Mouse (Mus musculus): ENCODE measurements around the gene Hic1. TPM values are rescaled to one million over a fixed set of nuclear protein-coding genes. Genes with fewer than 3 reads are reported as not detected.
A peak's percentile ranks its signal among the peaks of the same experiment; 100 is the strongest.
"Not testable (repeated sequence)": the region's sequence is repeated elsewhere in the genome, so short reads cannot be mapped to it uniquely, and the experiment has no call there.

Gene Hic1
- polyA plus RNA-seq, 1 experiment from 2014 or later, result not detected

DNA sequence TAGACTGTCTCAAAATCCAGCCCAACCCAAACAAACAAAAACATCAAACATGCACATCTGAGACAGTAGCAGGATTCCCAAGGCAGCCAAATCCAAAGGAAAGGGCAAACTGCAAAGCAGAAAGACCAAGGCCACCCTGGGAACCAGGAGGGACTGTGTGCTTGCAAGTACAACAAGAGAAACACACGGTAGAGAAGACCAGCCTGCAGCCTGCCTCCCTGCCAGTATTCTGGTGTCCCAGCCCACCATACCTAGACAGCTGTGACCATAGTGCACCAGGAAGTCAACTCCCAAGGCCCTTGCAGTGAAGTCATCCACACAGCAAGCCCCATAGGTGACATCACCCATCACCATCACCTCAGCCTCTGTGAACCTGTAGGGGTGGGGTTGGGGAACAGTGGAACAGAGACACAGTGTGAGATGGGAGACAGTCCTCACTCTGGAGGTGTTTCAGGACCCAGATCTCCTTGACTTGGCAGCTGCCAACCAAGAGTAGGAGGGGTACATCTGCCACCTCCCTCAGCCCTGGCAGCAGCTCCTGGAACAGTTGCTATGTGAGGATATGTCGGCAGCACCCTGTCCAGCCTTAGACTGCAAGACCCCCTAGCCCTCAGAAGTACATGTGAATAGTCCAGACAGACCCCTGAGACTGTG, 14.7 kb upstream of the Hic1 start:
- Histone ChIP-seq H3K4me3 (ENCODE audit: inconsistent target) (no peak overlapping the region), H3K36me3 (ENCODE audit: inconsistent target) (peaks cover 9% of the 10 kb centered on the region; the same call in 1 of the 2 replicates), H3K79me2 (ENCODE audit: inconsistent target) (peaks cover 5% of the 10 kb centered on the region; the same call in 1 of the 2 replicates), H3K27ac (no peak overlapping the region)
- 91% methylated on average over 2 of the region's 2 CpGs for WGBS (ENCODE audit: missing documents)

DNA sequence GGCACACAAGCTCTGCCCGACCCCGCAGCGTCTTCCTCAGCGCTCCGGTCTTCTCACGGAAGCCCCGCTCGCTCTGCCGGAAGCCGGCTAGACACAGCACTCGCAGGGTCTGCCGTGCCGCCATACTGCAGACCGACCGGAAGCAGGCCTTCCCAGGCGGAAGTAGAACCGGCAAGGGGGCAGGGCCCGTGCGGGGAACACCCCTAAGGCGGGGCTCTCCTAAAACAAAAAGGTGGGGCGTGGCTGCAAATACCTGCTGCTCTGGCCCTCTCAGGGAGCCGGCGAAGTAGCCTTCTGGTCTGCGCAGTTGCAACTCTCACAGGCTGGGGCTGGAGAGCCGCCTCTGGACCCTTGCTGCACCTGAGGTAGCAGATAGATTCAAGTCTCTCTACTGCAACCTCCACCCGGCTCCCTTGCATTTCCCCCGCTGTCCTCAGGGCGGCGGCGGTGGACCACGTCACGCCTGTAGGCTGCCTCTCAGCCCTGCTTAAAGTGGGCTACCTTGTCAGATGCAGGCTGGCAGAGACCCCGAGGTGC, 9.4 kb upstream of the Hic1 start, which contains the start of gene Ovca2:
Gene Ovca2, minus strand, starts transcription at position 164 of the 537 bp plus-strand sequence.
- Histone ChIP-seq H3K79me2 (ENCODE audit: inconsistent target) (peaks cover 11% of the 10 kb centered on the region; the same call in 1 of the 2 replicates), H3K27ac (peak within 1 kb of the TSS; percentile 40), H3K36me3 (ENCODE audit: inconsistent target) (peaks cover 9% of the 10 kb centered on the region; the same call in 1 of the 2 replicates), H3K4me3 (ENCODE audit: inconsistent target) (peak within 1 kb of the TSS; percentile 86)
- WGBS (ENCODE audit: missing documents), result 0% methylated on average over 33 of the region's 33 CpGs

DNA sequence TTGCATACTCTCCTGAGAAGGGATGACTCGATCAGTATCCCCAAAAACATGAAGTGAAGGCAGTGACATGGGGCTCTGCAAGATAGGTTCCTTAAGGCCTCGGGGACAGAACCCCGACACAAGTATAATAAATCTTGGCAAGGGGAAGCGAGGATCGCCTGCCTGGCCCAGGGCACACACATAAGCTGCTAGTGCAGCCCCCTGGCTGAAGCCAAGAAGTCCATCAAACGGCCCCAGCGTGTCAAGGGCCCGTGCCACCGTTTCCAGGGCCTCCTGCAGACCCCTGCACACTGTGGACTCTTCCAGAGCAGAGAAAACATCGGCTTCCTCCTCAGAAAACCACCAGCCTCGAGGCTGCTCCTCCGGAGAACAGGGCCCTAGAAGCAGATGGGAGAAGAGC, 8.7 kb upstream of the Hic1 start:
- Histone ChIP-seq H3K27ac (peak overlapping the region; percentile 40), H3K36me3 (ENCODE audit: inconsistent target) (peaks cover 9% of the 10 kb centered on the region; the same call in 1 of the 2 replicates)
- 50% methylated on average over 11 of the region's 12 CpGs for WGBS (ENCODE audit: missing documents)

DNA sequence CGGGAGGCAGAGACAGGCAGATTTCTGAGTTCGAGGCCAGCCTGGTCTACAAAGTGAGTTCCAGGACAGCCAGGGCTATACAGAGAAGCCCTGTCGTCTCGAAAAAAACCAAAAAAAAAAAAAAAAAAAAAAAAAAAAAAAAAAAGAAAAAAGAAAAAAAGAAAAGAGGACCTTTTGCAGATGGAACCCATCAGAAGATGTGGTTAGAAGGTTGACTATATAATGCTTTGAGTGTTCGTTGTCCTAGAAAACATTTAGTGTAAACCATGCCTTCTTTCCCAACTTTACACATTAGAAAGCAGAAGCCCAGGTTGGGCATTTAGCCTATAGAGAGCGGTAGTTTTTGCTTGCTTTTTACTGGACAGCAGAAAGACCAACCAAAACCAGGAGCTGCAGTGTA, 5.3 kb upstream of the Hic1 start:
- not testable (repeated sequence) for H3K4me3 ChIP-seq (ENCODE audit: inconsistent target); H3K36me3 ChIP-seq (ENCODE audit: inconsistent target); H3K27ac ChIP-seq
- H3K79me2 ChIP-seq (ENCODE audit: inconsistent target), result peaks cover 11% of the 10 kb centered on the region; the same call in 1 of the 2 replicates
- 86% methylated on average over 4 of the region's 6 CpGs for WGBS (ENCODE audit: missing documents)

More for the DNA sequence above, 8.7 kb upstream of the Hic1 start:
- H3K4me3 ChIP-seq (ENCODE audit: inconsistent target), result peak overlapping the region; percentile 86
- peaks cover 11% of the 10 kb centered on the region; the same call in 1 of the 2 replicates for H3K79me2 ChIP-seq (ENCODE audit: inconsistent target)

DNA sequence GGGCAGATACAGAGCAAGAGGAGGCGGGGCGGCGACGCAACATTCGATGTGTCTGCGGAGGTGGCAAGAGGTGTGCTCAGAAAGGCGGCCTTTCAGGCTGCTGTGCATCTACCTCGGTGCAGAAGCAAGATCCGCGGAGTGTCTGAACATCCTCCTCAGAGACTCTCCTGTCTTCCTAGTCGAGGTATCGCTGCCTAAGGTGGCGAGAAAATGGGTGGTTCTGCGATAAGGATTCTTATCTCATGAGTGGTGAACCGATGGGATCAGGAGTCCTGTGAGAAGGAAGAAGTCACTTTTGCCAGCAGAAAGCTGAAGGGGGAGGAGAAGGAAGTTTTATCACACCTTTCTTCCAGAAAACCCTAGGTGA, 4.5 kb upstream of the Hic1 start:
- H3K79me2 ChIP-seq (ENCODE audit: inconsistent target), result peaks cover 11% of the 10 kb centered on the region; the same call in 1 of the 2 replicates
- no peaks in the 10 kb centered on the region for H3K36me3 ChIP-seq (ENCODE audit: inconsistent target)
- peak overlapping the region; percentile 35 for H3K4me3 ChIP-seq (ENCODE audit: inconsistent target)
- 2% methylated on average over 15 of the region's 15 CpGs for WGBS (ENCODE audit: missing documents)
- no peak overlapping the region for H3K27ac ChIP-seq

DNA sequence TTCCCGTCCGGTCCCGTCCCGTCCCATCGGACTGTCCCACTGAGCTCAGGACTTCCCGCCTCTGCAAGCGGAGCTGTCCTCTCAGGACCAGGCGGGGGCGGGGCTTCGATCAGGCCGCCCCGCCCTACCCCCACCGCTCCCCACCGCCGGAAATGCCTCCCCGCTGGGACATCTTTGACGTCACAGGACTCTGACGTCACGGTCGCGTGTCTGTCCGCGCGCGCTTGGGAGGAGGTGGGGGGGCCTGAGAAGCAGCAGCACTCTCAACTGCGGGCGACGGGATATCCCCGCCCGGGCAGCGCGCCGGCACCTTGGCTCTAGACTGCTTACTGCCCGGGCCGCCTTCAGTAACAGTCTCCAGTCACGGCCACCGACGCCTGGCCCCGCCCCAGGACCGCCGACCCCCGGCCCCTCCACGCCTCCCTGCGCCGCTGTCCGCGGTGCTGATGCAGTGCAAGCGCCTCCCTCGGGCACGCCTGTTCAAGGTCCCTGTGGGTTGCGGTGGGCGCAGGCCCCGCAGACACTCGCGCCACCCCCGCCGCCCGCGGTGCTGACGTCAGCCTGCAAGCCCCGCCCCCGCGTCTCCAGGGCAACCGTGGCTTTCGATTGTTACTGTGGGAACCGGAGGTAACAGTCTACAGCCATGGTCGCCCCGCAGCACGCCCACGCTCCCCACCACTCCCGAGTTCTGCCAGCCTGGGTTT, 3.9 kb upstream of the Hic1 start:
- WGBS (ENCODE audit: missing documents), result under 1% methylated on average over 69 of the region's 71 CpGs
- no peak overlapping the region for H3K27ac ChIP-seq
- H3K36me3 ChIP-seq (ENCODE audit: inconsistent target), result no peaks in the 10 kb centered on the region
- H3K4me3 ChIP-seq (ENCODE audit: inconsistent target), result peak overlapping the region; percentile 35
- H3K79me2 ChIP-seq (ENCODE audit: inconsistent target), result peaks cover 9% of the 10 kb centered on the region; the same call in 1 of the 2 replicates

DNA sequence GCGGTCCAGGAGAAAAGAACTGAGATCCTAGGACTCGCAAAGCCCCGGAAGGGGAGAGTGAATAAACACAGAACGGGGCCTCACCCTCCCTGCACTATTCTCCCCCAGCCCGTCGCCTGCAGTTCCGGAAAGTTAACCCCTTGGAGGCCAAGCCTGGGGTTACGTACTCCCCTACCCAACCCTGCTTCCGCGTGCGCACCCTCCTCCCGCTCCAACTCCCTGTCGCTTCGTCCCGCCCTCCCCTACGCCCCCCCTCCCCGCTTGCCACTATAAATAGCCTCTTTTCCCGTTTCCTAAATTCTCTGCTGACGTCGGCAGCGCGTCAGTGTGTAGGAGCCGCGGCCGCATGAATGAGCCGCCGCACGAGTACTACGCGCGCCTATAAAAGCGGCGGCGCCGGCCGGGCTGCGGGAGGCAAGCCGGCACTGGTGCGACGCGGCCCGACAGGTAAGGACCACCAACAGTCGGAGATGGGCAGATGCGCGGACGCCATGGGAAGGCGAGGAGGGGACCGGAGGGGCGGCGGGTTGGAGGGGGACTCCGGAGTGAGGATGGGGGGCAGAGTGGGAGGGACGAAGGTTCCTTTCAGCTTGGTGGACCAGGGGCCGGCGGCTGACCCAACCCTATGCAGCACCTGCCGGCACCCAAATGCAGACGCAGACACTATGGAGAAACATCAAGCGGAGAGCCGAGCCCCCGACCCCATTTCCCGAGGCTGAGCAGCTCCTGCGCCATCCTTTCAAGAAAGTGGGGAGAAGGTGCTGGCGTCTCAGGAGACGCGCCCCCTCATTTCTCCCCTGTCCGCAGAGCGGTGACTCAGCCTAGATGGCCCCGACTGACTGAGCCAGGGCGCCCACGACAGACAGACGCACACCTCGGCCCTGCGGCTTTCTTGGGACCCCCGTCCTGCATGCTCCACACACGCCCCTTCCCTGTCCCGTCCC, 3.1 kb upstream of the Hic1 start:
- Histone ChIP-seq H3K27ac (no peak overlapping the region), H3K79me2 (ENCODE audit: inconsistent target) (peaks cover under 1% of the 10 kb centered on the region; the same call in 1 of the 2 replicates), H3K36me3 (ENCODE audit: inconsistent target) (no peaks in the 10 kb centered on the region), H3K4me3 (ENCODE audit: inconsistent target) (no peak overlapping the region)
- WGBS (ENCODE audit: missing documents), result 2% methylated on average over 72 of the region's 75 CpGs

DNA sequence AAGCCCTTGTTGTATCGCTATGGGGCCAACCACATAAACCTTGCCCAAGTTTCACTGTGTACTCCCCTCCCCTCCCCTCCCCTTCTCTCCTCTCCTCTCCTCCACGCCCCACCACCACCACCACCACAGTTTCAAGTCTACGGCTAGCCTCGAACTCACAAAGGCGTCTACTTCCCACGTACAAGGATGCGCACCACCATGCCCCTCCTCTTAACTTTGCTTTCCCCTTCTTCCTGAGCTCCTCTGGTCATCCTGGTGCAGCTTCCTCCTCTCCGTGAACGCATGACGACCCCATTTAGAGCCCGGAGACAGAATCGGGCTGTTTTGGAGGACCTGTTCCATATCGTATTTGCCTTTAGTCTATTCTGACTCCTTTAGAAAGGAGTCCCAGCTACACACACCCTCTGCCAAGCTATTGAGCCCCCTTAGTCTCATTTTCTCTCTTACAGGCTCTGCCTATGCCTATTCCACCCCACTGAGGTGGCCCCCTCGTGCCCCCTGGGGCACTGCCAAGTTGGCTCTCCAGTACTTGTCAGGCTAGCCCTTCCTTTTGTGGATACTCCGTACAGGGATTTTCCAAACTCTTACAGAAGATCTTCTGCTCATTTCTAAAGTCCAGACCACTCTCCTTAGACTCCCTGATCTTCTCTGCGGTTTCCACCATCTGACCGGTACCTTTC, 2.0 kb upstream of the Hic1 start:
- H3K4me3 ChIP-seq (ENCODE audit: inconsistent target), result no peak overlapping the region
- no peaks in the 10 kb centered on the region for H3K79me2 ChIP-seq (ENCODE audit: inconsistent target)
- H3K27ac ChIP-seq, result no peak overlapping the region
- WGBS (ENCODE audit: missing documents), result 12% methylated on average over 15 of the region's 17 CpGs
- no peaks in the 10 kb centered on the region for H3K36me3 ChIP-seq (ENCODE audit: inconsistent target)

DNA sequence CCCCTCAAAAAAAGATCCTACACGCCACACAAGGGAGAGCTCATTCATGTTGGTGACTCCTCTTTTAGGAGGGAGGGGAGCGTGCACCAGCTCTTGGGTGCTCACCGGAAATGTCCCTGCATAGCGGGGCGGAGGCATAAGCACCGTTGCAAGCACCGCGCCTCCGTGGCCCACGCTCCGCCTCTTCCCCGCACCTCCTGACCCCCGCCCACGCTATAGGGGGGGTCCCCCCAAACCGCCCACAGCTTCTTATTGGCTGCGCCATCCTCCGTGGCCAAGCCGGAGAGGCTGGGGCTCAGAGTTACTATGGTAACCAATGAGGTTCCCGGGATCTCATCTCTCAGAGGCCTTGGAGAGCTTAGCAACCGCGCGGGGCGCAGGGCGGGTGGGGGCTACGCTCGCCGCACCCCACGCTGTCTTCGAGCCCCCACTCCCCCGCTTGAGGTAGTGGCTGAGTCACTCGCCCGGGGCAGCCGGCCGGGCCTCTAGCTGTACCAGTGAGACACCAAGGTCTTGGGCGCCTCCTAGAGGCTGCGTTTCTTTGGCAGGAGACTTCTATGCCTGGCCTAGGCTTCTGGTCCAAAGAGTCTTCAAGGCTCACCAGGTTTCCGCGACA, 925 bp upstream of the Hic1 start:
- Histone ChIP-seq H3K36me3 (ENCODE audit: inconsistent target) (no peaks in the 10 kb centered on the region), H3K79me2 (ENCODE audit: inconsistent target) (no peaks in the 10 kb centered on the region), H3K4me3 (ENCODE audit: inconsistent target) (no peak overlapping the region), H3K27ac (no peak overlapping the region)
- WGBS (ENCODE audit: missing documents), result 3% methylated on average over 35 of the region's 38 CpGs

DNA sequence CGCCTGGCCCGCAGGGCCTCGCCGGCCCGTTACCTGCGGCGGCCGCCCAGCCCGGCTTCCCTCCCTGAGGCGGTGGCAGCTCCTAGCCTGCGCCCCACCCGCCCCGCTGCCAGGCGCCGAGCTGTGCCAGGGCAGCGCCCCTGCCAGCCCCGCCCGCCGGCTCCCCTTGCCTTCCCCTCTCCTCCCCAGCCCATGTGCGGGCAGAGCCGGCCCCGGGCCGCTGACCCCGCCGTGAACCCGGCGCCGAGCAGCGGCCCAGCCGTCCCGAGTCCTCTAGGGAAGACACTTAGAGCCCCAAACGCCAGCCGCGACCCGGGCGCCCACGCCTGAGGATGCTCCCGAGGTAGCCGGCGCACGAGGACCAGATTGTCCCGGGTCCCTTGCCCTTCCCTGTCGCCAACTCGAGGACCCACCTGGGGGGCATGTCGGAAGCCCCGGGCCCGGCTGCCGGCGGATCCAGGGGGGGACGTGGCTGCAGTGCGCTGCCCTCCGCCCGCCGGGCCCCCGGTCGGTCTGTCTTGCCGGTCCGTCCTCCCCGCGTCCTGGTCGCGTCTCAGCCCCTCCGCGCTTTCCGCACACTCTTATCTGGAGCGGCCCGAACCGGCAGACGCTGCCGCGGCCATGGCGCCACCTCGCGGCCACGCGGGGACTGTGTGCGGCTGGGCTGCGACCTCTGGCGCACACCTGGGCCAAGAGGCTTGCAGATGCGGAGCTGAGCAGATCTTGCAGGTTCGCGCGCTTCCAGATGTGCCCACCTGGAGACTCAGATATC, 543 bp downstream of the Hic1 start:
- no peak overlapping the region for H3K27ac ChIP-seq
- no peak overlapping the region for H3K4me3 ChIP-seq (ENCODE audit: inconsistent target)
- 1% methylated on average over 79 of the region's 83 CpGs for WGBS (ENCODE audit: missing documents)
- H3K79me2 ChIP-seq (ENCODE audit: inconsistent target), result no peaks in the 10 kb centered on the region
- no peaks in the 10 kb centered on the region for H3K36me3 ChIP-seq (ENCODE audit: inconsistent target)

DNA sequence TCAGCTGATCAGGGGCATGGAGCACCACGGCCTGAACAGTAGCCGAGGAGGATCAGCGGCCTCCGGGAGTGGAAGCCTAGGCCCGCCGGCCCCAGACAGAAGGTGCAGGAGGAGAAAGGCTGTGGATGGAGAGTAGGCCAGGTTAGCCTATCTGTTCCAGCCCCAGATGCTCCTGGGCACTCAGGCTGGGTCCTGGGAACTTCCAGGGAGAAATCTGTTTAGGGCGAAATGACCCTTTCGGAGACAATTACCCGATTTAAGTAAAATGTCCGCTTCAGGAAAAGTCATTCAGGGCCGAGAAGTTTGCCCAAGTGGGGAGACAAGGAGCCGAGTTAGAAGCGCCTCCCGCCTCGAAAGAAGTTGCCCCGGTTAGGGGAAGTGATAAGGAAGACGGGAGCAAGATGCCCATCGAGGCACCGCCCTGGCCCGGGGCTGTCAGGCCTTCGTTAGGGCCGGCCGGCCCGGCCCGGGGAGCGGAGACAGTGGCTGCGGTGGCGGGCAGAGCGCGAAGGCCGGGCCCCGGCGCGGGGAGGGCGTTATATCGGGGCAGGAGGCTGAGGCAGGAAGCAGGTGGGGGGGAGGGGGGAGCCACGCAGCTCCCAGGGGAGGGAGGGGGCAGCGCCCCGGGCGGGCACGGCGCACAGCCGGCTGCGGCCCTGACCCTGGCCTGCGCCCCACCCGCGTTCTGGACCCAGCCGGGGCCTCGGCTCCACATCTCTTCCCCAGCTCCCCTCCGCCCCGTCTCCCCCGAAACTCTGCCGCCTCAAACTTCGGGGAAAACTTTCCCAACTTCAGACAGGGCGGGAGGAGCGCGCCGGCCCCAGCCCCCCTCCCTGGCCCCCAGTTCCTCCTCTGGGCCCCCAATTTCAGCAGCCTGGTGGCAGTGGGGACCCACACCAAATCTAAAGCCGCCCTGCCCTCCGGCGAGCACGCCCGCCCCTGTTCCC, 1.4 kb downstream of the Hic1 start:
- 16% methylated on average over 54 of the region's 63 CpGs for WGBS (ENCODE audit: missing documents)
- Histone ChIP-seq H3K36me3 (ENCODE audit: inconsistent target) (0 out of 2 replicates have a peak, but pooled peaks cover 6% of the 10 kb centered on the region), H3K79me2 (ENCODE audit: inconsistent target) (no peaks in the 10 kb centered on the region), H3K4me3 (ENCODE audit: inconsistent target) (no peak overlapping the region), H3K27ac (no peak overlapping the region)
